Comparison of ENCODE assay signal across 8 mouse cellular contexts in the genomic region with DNA sequence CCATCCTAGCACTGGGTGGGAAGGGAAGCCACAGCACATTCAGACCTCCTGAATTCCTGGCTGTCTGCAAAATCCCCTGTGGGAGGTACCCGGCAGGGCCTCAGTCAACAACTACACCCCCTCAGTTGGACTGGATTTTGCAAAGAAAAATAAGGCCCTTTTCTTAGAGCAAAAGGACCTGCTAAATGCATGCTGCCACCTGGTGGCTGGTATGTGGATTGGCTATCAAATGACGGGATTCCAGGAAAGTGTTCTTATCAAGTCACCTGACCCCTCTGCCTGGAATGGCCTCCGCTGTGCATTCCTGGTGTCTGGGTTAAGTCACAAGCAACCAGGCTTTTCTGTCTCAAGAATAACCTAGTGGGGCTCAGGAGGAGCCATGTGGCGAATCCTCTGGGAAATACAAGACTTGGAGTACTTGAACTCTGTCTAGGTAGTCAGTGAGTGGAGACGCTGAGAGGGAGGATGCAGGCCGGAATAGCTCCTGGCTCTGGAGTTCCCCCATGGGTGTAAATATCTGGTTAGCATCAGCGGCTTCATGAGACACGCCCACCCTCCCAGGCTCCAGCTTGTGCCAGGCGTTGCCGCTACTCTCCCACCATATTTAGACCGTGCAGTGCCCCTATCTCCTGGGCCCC. TPM values are rescaled to one million over a fixed set of nuclear protein-coding genes. Genes with fewer than 3 reads are reported as not detected.
DNase-seq lines count a peak whose midpoint lies in the region; ATAC-seq and TF ChIP-seq lines count a peak whose summit lies in the region.

No protein-coding gene starts in this region.

- H3K9ac ChIP-seq in forebrain, embryonic 13.5 days: no peak overlapping the region
- no peak overlapping the region for H3K9ac ChIP-seq in limb, embryonic 11.5 days (ENCODE audit: low read length)
- H3K9ac ChIP-seq in midbrain, embryonic 16.5 days (ENCODE audit: low read depth, low read length): no peak overlapping the region

- DNase-seq in forebrain, embryonic 10.5 days (ENCODE audit: extremely low spot score, low spot score): peak; percentile 76
- peak; percentile 76 for DNase-seq in embryo, embryonic 9.5 days (ENCODE audit: extremely low spot score)
- peak; percentile 84 to 91 for DNase-seq in heart, adult 18-20 months
- peak; percentile 91 for DNase-seq in kidney, adult 2 months
- peak; percentile 78 for DNase-seq in limb, embryonic 11.5 days (ENCODE audit: low spot score)
- peak; percentile 75 for DNase-seq in splenic B cell, adult 2 months (ENCODE audit: low read depth, low spot score)

- no peak for ATAC-seq in forebrain, embryonic 13.5 days
- ATAC-seq in limb, embryonic 11.5 days (ENCODE audit: insufficient number of reproducible peaks, low FRiP score, low TSS enrichment, low read depth): no peak
- peak; percentile 71 for ATAC-seq in midbrain, embryonic 16.5 days

- peaks cover 31% of the 10 kb centered on the region for H3K4me1 ChIP-seq in forebrain, embryonic 10.5 days
- H3K4me1 ChIP-seq in forebrain, embryonic 13.5 days: peaks cover 4% of the 10 kb centered on the region
- H3K4me1 ChIP-seq in kidney, adult 2 months (ENCODE audit: control insufficient read depth, insufficient read depth, low read length): no peaks in the 10 kb centered on the region; the same call in 1 of the 2 replicates
- H3K4me1 ChIP-seq in limb, embryonic 11.5 days (ENCODE audit: control insufficient read depth, insufficient read depth, low read length): peaks cover 3% of the 10 kb centered on the region; the same call in 1 of the 2 replicates
- no peaks in the 10 kb centered on the region for H3K4me1 ChIP-seq in midbrain, embryonic 16.5 days (ENCODE audit: control insufficient read depth, insufficient read depth, low read length)

- peak; percentile 70 for TF ChIP-seq CTCF in kidney, adult 2 months (conservative IDR thresholded peaks at IDR 0.05; ENCODE audit: insufficient read depth, insufficient read length, low read depth, low read length)

- no peaks in the 10 kb centered on the region for H3K27me3 ChIP-seq in forebrain, embryonic 10.5 days (ENCODE audit: poor library complexity, severe bottlenecking)
- no peaks in the 10 kb centered on the region for H3K27me3 ChIP-seq in forebrain, embryonic 13.5 days
- no peaks in the 10 kb centered on the region for H3K27me3 ChIP-seq in kidney, adult 2 months (replicated peaks; ENCODE audit: control insufficient read depth, insufficient read depth, low read length)
- H3K27me3 ChIP-seq in limb, embryonic 11.5 days (ENCODE audit: control insufficient read depth, insufficient read depth, low read length): no peaks in the 10 kb centered on the region
- no peaks in the 10 kb centered on the region for H3K27me3 ChIP-seq in midbrain, embryonic 16.5 days (ENCODE audit: control insufficient read depth, insufficient read depth, low read depth, low read length)
- H3K27me3 ChIP-seq in splenic B cell, adult 2 months (ENCODE audit: control insufficient read depth, insufficient read depth, low read length, poor library complexity, severe bottlenecking): no peaks in the 10 kb centered on the region

- TF ChIP-seq POLR2A in kidney, adult 2 months (IDR thresholded peaks at IDR 0.05; ENCODE audit: low read depth, low read length): no peak

- H3K4me2 ChIP-seq in forebrain, embryonic 13.5 days: no peak overlapping the region
- no peak overlapping the region for H3K4me2 ChIP-seq in limb, embryonic 11.5 days (ENCODE audit: low read depth, severe bottlenecking)
- no peak overlapping the region for H3K4me2 ChIP-seq in midbrain, embryonic 16.5 days (ENCODE audit: low read length)

- no peaks in the 10 kb centered on the region for H3K9me3 ChIP-seq in forebrain, embryonic 10.5 days
- no peaks in the 10 kb centered on the region for H3K9me3 ChIP-seq in forebrain, embryonic 13.5 days (replicated peaks)
- H3K9me3 ChIP-seq in limb, embryonic 11.5 days (ENCODE audit: control insufficient read depth, low read length): no peaks in the 10 kb centered on the region
- H3K9me3 ChIP-seq in midbrain, embryonic 16.5 days (replicated peaks; ENCODE audit: control insufficient read depth, low read length, poor library complexity, severe bottlenecking): no peaks in the 10 kb centered on the region

- H3K27ac ChIP-seq in forebrain, embryonic 10.5 days: peak overlapping the region; percentile 63
- no peak overlapping the region for H3K27ac ChIP-seq in forebrain, embryonic 13.5 days
- no peak overlapping the region for H3K27ac ChIP-seq in kidney, adult 2 months (ENCODE audit: insufficient read depth, low read depth, low read length)
- no peak overlapping the region for H3K27ac ChIP-seq in limb, embryonic 11.5 days (replicated peaks; ENCODE audit: low read depth, low read length)
- no peak overlapping the region for H3K27ac ChIP-seq in midbrain, embryonic 16.5 days (ENCODE audit: low read length)

- H3K36me3 ChIP-seq in forebrain, embryonic 10.5 days (replicated peaks): peaks cover 95% of the 10 kb centered on the region
- peaks cover 68% of the 10 kb centered on the region for H3K36me3 ChIP-seq in forebrain, embryonic 13.5 days (ENCODE audit: poor library complexity, severe bottlenecking)
- H3K36me3 ChIP-seq in kidney, adult 2 months (ENCODE audit: control insufficient read depth, insufficient read depth, low read length): no peaks in the 10 kb centered on the region
- peaks cover 11% of the 10 kb centered on the region; the same call in 1 of the 2 replicates for H3K36me3 ChIP-seq in limb, embryonic 11.5 days (ENCODE audit: control insufficient read depth, insufficient read depth, low read length)
- no peaks in the 10 kb centered on the region for H3K36me3 ChIP-seq in midbrain, embryonic 16.5 days (ENCODE audit: control insufficient read depth, insufficient read depth, low read length)
- no peaks in the 10 kb centered on the region for H3K36me3 ChIP-seq in splenic B cell, adult 2 months (ENCODE audit: control insufficient read depth, insufficient read depth, low read length, poor library complexity, severe bottlenecking)

- H3K4me3 ChIP-seq in forebrain, embryonic 10.5 days: no peak overlapping the region
- H3K4me3 ChIP-seq in forebrain, embryonic 13.5 days: no peak overlapping the region
- no peak overlapping the region for H3K4me3 ChIP-seq in kidney, adult 2 months (ENCODE audit: insufficient read depth, low read depth, low read length)
- H3K4me3 ChIP-seq in limb, embryonic 11.5 days (ENCODE audit: low read depth, low read length): no peak overlapping the region
- no peak overlapping the region for H3K4me3 ChIP-seq in midbrain, embryonic 16.5 days (ENCODE audit: low read depth, low read length)

- WGBS in forebrain, embryonic 10.5 days: 46% methylated on average over 11 of the region's 11 CpGs
- 40% methylated on average over 11 of the region's 11 CpGs for WGBS in forebrain, embryonic 13.5 days
- WGBS in kidney, adult 2 months: 40% methylated on average over 11 of the region's 11 CpGs
- WGBS in limb, embryonic 11.5 days: 47% methylated on average over 11 of the region's 11 CpGs
- WGBS in midbrain, embryonic 16.5 days: 45% methylated on average over 11 of the region's 11 CpGs

RNA-seq across cellular contexts. Expression of gene Tmem98, which starts 8.2 kb away (rescaled TPM):
- polyA plus RNA-seq in forebrain, embryonic 10.5 days (2016; fragmentation: Nextera tagmentation; extraction: Ambion mirVana): 92.0 and 95.6 TPM in 2 replicates
- polyA plus RNA-seq in forebrain, embryonic 13.5 days (2015; fragmentation: Nextera tagmentation; extraction: Ambion mirVana): 58.6 and 60.1 TPM in 2 replicates
- 10 to 100 TPM; 12.0 to 14.0 TPM for total RNA-seq in heart, adult 18-20 months (2021)
- polyA plus RNA-seq in kidney, adult 2 months (2012; rRNA removed): 23.0 and 26.3 TPM in 2 replicates
- polyA plus RNA-seq in limb, embryonic 11.5 days (2014; fragmentation: Nextera tagmentation; extraction: Ambion mirVana): 146 and 152 TPM in 2 replicates
- polyA plus RNA-seq in midbrain, embryonic 16.5 days (2015; fragmentation: Nextera tagmentation; extraction: Ambion mirVana): 18.6 and 19.6 TPM in 2 replicates

RNA-seq across cellular contexts. Expression of gene Myo1d, which starts 38.4 kb away (rescaled TPM):
- 2.0 and 2.3 TPM in 2 replicates for polyA plus RNA-seq in forebrain, embryonic 10.5 days (2016; fragmentation: Nextera tagmentation; extraction: Ambion mirVana)
- 1.4 and 1.7 TPM in 2 replicates for polyA plus RNA-seq in forebrain, embryonic 13.5 days (2015; fragmentation: Nextera tagmentation; extraction: Ambion mirVana)
- total RNA-seq in heart, adult 18-20 months (2021): 10 to 100 TPM; 10.1 to 10.3 TPM
- 37.1 and 43.1 TPM in 2 replicates for polyA plus RNA-seq in kidney, adult 2 months (2012; rRNA removed)
- polyA plus RNA-seq in limb, embryonic 11.5 days (2014; fragmentation: Nextera tagmentation; extraction: Ambion mirVana): 6.2 TPM in 2 replicates
- polyA plus RNA-seq in midbrain, embryonic 16.5 days (2015; fragmentation: Nextera tagmentation; extraction: Ambion mirVana): 2.7 and 2.9 TPM in 2 replicates

RNA-seq across cellular contexts. Expression of gene Spaca3, which starts 40.0 kb away (rescaled TPM):
- polyA plus RNA-seq in forebrain, embryonic 10.5 days (2016; fragmentation: Nextera tagmentation; extraction: Ambion mirVana): not detected in 2 replicates
- not detected in 2 replicates for polyA plus RNA-seq in forebrain, embryonic 13.5 days (2015; fragmentation: Nextera tagmentation; extraction: Ambion mirVana)
- not detected for total RNA-seq in heart, adult 18-20 months (2021)
- 0.27 TPM in 1 of 2 replicates, not detected in the other for polyA plus RNA-seq in kidney, adult 2 months (2012; rRNA removed)
- polyA plus RNA-seq in limb, embryonic 11.5 days (2014; fragmentation: Nextera tagmentation; extraction: Ambion mirVana): not detected in 2 replicates
- not detected in 2 replicates for polyA plus RNA-seq in midbrain, embryonic 16.5 days (2015; fragmentation: Nextera tagmentation; extraction: Ambion mirVana)
